Mouse (Mus musculus) left cerebral cortex, adult 8-10 months (tissue): ENCODE data around the gene Creg1. TPM values are rescaled to one million over a fixed set of nuclear protein-coding genes. Genes with fewer than 3 reads are reported as not detected.

Experiments
- DNase-seq, 2 experiments: peaks; one replicate each; pipeline ENCODE4 v3.0.0; 2022; ENCODE audit warnings: low spot score in 2 of 2
- total RNA-seq, 4 experiments: library from RNA; stranded (reverse); gene quantifications; 2 replicates each; pipeline ENCODE4 v1.2.4; 2022

The Creg1 gene
- total RNA-seq, 4 experiments from 2014 or later = 32.5 to 44.4 (median 38.7) TPM

- DNase-seq = no peak
Observed at GRCm38 (mm10) chr1:165786296-165786695, 22.8 kb downstream of the Creg1 start.

DNA sequence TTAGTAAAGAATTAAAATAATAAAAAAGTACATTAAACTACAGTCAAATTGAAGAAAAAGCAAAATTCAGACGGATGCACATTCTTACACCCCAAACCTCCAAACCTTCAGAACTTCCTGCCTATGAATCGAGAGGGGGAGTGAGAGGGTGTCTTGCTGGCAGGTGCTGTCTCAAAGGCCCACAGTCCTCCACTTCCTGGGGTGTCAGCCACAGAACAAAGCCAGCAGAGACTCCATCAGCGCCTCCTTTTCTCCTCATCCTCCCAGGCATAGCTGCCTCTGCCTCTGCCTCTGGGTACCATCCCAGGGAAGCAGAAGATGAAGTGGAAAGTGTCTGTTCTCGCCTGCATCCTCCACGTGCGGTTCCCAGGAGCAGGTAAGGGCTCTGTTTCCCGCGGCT, 25.0 kb downstream of the Creg1 start, which contains the start of gene Cd247:
TSS of gene Cd247 (plus strand) at position 171 of the 400 bp plus-strand sequence.
- DNase-seq = no peak

DNA sequence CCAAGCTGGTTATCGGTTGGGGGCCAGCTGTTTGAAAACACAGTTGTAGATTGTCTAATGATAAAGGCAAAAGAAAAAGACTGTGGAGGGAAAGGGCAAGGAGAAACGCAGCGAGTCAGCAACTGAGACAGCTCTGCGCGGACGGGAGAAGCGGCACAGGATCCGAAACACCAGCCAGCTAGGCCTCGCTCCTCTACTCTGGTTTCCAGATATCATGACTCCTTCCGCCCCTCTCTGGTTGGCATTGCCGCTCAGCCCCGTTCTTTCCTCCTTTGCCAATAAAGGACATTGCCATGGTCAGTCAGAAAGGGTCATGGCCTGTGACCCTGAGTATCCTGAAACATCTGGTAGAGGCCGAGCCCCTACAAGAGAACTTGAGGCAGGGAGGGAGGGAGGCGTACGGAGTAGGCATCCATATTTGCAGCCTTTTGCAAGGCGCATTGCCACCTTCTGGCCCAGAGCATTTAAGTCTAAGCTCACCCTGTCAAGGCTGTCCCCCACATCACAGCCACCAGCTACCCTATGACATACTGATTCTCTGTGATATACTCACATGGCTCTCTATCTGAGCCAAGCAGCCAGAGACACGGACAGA, 25.6 kb downstream of the Creg1 start:
- DNase-seq = no peak

GRCm38 (mm10) chr1:165789963-165790362, 26.4 kb downstream of the Creg1 start:
- no peak for DNase-seq

GRCm38 (mm10) chr1:165790461-165791210, 27.1 kb downstream of the Creg1 start:
- no peak for DNase-seq

GRCm38 (mm10) chr1:165791411-165791810, 27.9 kb downstream of the Creg1 start:
- no peak for DNase-seq

GRCm38 (mm10) chr1:165801709-165802310, 38.3 kb downstream of the Creg1 start:
- no peak for DNase-seq

DNA sequence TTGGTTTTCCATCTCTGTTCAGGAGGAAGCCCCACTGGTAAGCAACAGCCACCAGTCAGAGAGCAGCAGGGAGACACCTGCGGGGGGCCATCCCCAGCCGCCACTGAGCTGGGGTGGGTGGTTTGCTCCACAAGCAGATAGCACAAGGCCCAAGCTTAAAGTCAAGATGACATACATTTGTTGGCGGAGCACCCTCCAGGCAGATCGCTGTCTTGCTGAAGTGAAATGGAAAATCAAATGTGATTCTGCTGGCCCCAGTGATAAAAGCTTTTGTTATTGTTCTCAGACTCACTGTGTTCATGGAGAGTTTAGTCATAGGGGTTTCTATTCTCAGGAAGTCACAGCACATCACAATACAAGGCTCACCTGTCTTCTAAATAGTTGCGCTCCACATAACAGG, 39.6 kb downstream of the Creg1 start:
- no peak for DNase-seq

GRCm38 (mm10) chr1:165804133-165804532, 40.6 kb downstream of the Creg1 start:
- no peak for DNase-seq

DNA sequence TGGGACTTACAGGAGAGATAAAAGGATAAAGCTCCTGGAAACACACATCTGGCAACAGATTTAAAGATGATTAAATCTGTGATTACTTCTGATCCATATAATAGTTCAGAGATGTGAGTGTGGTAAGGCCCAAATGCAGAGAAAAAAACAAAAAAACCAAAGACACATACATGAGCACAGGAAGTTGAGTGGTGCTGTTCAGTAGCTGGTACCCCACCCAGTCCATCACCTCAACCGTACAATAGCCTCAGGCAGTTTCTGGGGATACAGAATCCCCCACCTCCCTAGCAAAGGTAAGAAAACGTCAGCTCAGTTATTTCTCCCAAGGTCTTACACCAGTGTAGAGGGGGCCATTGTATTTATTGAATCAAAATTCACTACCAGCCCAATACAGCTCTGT, 47.1 kb downstream of the Creg1 start:
- no peak for DNase-seq

- no peak for DNase-seq
Observed at GRCm38 (mm10) chr1:165811170-165811569, 47.6 kb downstream of the Creg1 start.

GRCm38 (mm10) chr1:165812775-165813174, 49.2 kb downstream of the Creg1 start:
- no peak for DNase-seq

- DNase-seq = no peak
Observed at GRCm38 (mm10) chr1:165814116-165814515, 50.6 kb downstream of the Creg1 start.

DNA sequence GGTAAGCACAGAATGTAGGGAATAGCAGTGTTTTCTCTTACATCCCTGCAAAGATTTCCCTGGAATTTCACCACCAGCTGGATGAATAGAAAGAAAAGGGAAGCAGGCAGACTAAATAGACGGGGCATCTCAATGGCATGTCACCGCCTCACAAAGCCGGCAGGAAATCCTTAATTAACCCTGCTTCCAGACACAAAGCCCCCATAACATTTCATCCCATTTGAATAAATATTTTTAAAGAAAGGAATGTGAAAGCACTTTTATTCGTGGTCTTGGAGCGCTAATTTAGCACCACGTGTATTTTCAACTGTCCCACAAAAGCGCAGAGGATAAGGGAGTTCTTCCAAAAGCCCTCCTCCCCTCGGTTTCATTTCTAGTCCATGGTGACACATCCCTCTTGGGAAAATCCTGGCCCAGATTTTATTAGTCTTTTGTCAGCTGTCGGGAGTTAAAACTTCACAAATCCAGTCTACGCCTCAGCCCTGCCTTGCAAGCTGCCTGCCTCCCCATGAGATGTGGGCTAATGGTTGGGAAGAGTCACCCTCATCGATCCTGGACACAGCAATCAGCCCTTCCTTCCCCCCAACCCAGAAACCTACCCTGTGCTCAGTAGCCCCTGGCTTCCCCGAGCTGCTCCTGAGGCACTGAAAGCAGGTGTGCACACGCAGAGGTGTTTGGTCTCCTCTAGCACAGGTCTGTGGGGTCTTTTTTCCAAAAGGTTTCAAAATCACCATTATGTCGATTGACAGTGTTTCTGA, 51.2 kb downstream of the Creg1 start:
- DNase-seq = no peak

GRCm38 (mm10) chr1:165816391-165816790, 52.8 kb downstream of the Creg1 start:
- no peak for DNase-seq

GRCm38 (mm10) chr1:165817264-165817663, 53.7 kb downstream of the Creg1 start:
- DNase-seq = no peak

DNA sequence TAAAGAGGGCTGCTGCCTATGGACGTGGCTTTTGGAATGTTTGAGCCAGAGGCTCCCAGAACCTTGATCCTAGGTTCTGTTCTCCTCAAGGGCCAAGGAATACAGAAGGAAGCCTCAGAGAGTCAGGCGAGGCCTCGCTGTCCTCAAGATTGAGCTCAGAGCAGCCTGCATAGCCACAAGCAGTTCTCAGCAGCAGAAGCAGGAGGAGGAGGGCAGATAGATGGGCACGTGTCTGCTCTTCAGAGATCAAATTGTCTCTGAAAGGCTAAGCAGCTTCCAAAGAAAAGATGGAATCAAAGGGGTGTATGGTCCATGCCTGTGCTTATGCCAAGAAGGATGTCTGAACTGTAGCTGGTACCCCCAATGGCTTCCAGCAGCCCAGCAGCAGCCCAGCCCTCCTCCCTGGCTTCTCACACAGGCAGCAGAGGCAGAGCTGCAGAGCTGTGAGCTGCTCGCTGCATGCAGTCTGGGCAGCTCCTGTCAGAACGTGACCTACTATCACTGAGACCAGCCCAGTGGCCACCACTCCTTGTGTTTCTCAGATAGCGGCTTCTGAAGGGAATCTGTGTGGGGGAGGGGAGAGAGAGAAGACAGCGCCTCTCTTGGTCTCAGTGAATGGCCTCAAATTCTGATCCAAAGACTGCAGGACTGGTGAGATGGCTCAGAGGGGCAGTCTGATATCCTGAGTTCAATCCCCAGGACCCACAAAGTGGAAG, 54.8 kb downstream of the Creg1 start:
- DNase-seq = no peak

GRCm38 (mm10) chr1:165819147-165819546, 55.6 kb downstream of the Creg1 start:
- no peak for DNase-seq

GRCm38 (mm10) chr1:165822031-165822430, 58.5 kb downstream of the Creg1 start:
- DNase-seq = no peak
